Comparison of ENCODE assay signal across 13 mouse cellular contexts in genomic region chr10:116428026-116428780, GRCm38 (mm10). TPM values are rescaled to one million over a fixed set of nuclear protein-coding genes. Genes with fewer than 3 reads are reported as not detected.
DNase-seq lines count a peak whose midpoint lies in the region.
"Had no signal": no experiment of that assay in that cellular context is flagged by ENCODE, and none has a peak within 500 bp of the region (broad histone marks: within the 10 kb centered on the region; RNA-seq: fewer than 3 reads in every experiment).

No protein-coding gene starts in this region.

- intact Hi-C loops in left cerebral cortex, postnatal 10 days (cut with DNase I), result no loop called here

- peak; percentile 82 to 89 for DNase-seq in frontal cortex, adult 2 months (ENCODE audit: extremely low spot score in 1 of 2, low spot score in 1 of 2)
- peak; percentile 70 to 77 for DNase-seq in layer of hippocampus, adult 8-10 months (ENCODE audit: low spot score in 2 of 2)
- peak; percentile 52 to 66 for DNase-seq in left cerebral cortex, postnatal 10 days (ENCODE audit: extremely low spot score in 1 of 2, low spot score in 2 of 2)
- DNase-seq in telencephalon, adult 2 months (ENCODE audit: low read depth, low spot score), result peak; percentile 90
- DNase-seq in T-cell, adult 2 months (ENCODE audit: low spot score), result no peak
- DNase-seq in ovary, adult 18-20 months (ENCODE audit: low spot score), result no peak
- DNase-seq in lung, postnatal 14 days, result no peak
- DNase-seq: cerebellum, adult 9-11 months; gastrocnemius, postnatal 25 days; kidney, postnatal 25 days; lung, adult 2 months; thymus, postnatal 14 days had no signal

RNA-seq across cellular contexts. Expression of gene Kcnmb4, which starts 45.5 kb away (rescaled TPM):
- polyA plus RNA-seq in frontal cortex, adult 2 months (2012; rRNA removed), result 108 and 112 TPM in 2 replicates
- 10 to 100 TPM; 60.0 to 68.5 (median 66.1) TPM for total RNA-seq in layer of hippocampus, adult 8-10 months (2022)
- total RNA-seq in left cerebral cortex, postnatal 10 days (2021), result 100 to 1,000 TPM in 1 of 2 experiments, 10 to 100 TPM in 1; 94.0 to 106 TPM
- total RNA-seq: megakaryocyte, adult 5-6 weeks had no signal

Comparison
In these comparisons a context has a peak if more than half of its experiments do, and no peak if none do; other contexts are left out.
1. DNase-seq: peak in frontal cortex, adult 2 months (2 of 2), layer of hippocampus, adult 8-10 months (2 of 2), left cerebral cortex, postnatal 10 days (2 of 2) and telencephalon, adult 2 months (single experiment); none in T-cell, adult 2 months (single experiment), ovary, adult 18-20 months (single experiment) and lung, postnatal 14 days (single experiment).